Mouse (Mus musculus): ENCODE measurements at regions not wholly inside any gene's neighbourhood (a gene's known extent, or its start where the extent isn't known, plus 50 kb on each side); places are given as distances from the start of the nearest gene placed in this dataset.
A peak's percentile ranks its signal among the peaks of the same experiment; 100 is the strongest.

DNA sequence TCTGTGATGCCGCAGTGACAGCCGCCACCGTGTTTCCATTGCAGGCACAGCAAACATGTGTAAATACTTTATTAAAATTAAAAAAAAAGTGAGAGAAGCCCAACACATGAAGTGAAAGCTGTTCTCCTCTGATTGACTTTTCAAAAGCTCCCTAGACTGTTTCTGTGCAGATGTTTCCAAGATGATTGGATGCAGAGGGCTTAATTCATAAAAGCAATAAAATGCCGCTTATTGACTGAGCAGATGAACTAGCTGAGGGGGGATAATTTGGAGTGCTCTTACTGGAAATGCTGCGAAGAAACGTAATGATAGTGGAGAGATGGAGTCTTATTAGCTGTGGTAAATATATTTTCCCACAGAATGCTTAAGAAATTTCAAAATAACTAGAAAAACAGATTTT is 170.4 kb downstream of the Rnf144a start:
- intact Hi-C loops (cut with DNase I): no loop called here
- no peak overlapping the region for H3K4me3 ChIP-seq
- no peak for TF ChIP-seq CTCF (IDR thresholded peaks at IDR 0.05)
- no peak overlapping the region for H3K27ac ChIP-seq
- DNase-seq: no peak

DNA sequence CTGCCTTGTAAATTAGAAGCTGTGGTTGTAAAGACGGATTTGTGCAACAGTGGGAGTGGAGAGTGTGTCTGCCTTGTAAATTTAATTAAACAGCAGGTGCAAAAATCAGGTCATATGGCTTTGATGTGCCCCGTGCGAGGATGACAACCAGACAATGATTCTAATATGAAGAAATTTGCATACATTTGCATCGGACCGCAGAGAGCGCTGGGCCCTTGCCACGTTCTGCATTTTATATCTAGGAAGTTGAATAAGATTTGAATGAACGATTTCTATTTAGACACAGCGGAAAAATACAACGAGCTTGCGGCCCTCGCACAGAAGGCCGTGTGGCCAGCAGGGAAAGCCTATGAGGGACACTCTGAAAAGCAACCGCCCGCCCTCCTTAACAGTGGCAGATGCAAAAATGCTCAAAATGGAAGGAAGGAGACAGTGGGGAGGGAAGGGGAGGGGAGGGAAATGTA is 187.5 kb downstream of the Rnf144a start:
- intact Hi-C loops (cut with DNase I): loop anchor here (2.0 kb wide), 2 partner anchors 363 to 1135 kb away; no protein-coding TSS in a partner anchor
- Histone ChIP-seq H3K4me3 (no peak overlapping the region), H3K27ac (no peak overlapping the region)
- no peak for DNase-seq
- TF ChIP-seq CTCF (IDR thresholded peaks at IDR 0.05): no peak

DNA sequence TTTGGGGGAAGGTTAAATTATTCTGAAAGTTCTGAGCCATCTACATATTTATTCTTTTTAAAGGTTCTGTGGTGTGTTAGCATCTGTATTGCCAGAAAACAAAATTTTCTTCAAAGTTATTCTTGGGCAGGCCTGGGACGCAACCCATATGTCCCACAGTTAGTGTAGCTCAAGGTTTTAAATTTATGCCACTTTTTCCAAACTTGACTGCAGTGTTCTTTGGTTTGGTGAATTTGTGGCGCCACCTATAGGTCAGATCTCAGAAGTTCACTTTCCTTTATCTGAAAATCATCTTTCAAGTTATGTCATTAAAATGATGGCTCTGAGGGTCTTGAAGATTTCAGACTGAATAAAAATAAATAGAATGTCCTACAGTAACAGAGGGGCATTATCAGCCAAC is 188.7 kb downstream of the Rnf144a start:
- DNase-seq: no peak
- Histone ChIP-seq H3K27ac (no peak overlapping the region), H3K4me3 (no peak overlapping the region)
- peak; percentile 80 for TF ChIP-seq CTCF (IDR thresholded peaks at IDR 0.05)
- intact Hi-C loops (cut with DNase I): loop anchor here (2.0 kb wide), 2 partner anchors 362 to 1134 kb away; no protein-coding TSS in a partner anchor

DNA sequence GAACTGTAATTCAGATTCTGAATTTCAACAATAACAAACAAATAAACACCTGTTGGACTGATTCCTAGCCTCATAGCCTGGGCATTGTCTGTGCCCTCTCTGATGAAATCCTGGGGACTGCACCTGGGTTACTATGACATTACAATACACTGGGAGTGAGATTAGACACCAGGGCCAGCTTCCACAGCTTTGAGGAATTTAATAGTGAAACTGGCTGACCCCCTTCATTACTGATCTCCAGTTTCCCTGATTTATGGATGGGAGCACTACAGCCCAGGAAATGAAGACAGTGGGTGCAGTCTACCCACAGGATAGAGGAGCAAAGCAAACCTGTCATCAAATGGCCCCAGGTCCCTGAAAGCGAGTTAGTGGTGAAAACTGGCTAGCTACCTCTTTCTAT is 202.6 kb downstream of the Rnf144a start:
- intact Hi-C loops (cut with DNase I): no loop called here

DNA sequence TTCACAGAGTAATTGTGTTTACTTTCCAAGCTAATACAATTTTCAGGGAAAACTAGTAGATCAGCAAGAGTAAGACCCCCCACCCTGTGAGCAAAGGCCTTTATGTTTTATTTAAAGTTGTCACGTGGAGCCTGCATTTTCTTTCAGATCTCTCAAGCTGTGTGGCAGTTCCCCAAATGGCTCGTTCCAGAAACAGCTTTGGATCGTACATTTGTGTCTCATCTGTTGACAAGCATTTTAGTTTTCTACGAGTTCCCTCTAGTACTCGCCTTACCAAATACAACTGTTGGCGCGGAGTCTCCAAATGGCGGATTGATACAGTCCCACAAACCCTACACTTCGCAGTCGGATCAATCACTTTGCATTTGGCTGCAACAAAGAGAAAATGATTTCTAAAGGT is 203.6 kb downstream of the Rnf144a start:
- Histone ChIP-seq H3K27ac (no peak overlapping the region), H3K4me3 (no peak overlapping the region)
- DNase-seq: no peak
- no peak for TF ChIP-seq CTCF (IDR thresholded peaks at IDR 0.05)
- intact Hi-C loops (cut with DNase I): no loop called here

More for the DNA sequence above, 202.6 kb downstream of the Rnf144a start:
- H3K4me3 ChIP-seq: no peak overlapping the region
- DNase-seq: no peak
- H3K27ac ChIP-seq: no peak overlapping the region
- TF ChIP-seq CTCF (IDR thresholded peaks at IDR 0.05): no peak

DNA sequence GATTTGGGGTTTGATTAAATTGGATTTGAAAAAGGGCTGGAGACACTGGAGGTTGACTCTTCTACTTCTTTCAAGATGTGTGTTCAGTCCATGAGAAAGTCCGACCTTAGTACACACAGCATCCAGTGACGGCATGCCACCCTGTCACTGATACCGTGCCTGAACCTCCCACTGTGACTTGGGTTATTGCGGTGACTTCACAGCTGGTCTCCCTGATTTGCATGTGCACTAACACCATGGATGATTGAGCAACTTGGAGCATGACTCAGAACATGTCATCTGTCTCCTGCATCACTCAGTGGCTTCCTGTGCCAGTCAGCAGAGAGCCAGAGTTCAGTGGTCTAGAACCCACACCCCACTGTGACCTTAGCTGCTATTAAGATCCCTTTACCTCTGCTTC is 208.3 kb downstream of the Rnf144a start:
- no peak overlapping the region for H3K4me3 ChIP-seq
- no peak for TF ChIP-seq CTCF (IDR thresholded peaks at IDR 0.05)
- no peak overlapping the region for H3K27ac ChIP-seq
- no peak for DNase-seq
- intact Hi-C loops (cut with DNase I): no loop called here

DNA sequence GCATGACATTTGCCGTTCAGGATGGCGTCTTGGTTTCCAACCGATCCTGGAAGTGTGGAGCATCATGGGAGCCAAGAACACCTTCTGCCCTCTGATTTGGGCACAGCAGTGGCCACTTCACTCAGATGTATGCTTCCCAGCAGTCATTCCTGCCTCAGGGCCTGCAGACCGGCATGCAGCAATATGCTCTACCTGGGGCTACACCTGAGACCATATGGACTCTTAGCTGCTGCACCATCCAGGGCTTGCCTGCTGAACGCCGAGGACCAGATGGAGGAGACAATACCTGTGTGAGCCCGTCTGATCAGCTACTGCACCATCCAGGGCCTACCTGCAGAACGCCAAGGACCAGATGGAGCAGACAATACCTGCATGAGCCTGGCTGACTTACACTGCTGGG is 209.0 kb downstream of the Rnf144a start:
- TF ChIP-seq CTCF (IDR thresholded peaks at IDR 0.05): no peak
- intact Hi-C loops (cut with DNase I): no loop called here
- H3K4me3 ChIP-seq: no peak overlapping the region
- no peak for DNase-seq
- H3K27ac ChIP-seq: no peak overlapping the region

DNA sequence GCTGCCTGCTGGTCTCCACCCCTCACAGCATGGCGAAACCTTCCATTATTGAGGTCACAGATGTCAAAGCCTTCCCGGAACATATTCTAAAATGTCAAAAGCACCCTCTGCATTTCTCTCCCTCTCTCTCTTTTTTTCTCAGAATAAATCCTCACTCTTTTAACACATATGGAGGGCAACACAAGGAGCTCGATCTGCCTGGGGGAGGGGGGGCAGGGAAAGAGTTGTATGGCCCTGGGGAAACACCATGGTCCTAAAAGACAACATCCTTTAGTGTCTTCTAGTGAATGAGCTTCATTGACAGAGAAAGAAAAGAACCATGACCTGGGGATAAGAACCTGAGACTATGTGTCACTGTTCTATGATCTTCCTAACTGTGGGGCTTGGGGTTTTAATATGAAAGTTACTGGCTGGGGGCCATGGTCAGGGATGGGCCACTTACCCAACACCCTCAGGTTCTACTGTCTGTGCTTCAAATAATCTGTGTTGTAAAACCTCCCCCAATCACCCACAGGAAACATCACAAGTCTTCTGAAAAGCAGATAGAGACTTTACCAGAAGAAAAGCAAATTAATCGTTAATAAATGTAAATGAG is 223.0 kb downstream of the Rnf144a start:
- no peak for DNase-seq
- intact Hi-C loops (cut with DNase I): no loop called here

DNA sequence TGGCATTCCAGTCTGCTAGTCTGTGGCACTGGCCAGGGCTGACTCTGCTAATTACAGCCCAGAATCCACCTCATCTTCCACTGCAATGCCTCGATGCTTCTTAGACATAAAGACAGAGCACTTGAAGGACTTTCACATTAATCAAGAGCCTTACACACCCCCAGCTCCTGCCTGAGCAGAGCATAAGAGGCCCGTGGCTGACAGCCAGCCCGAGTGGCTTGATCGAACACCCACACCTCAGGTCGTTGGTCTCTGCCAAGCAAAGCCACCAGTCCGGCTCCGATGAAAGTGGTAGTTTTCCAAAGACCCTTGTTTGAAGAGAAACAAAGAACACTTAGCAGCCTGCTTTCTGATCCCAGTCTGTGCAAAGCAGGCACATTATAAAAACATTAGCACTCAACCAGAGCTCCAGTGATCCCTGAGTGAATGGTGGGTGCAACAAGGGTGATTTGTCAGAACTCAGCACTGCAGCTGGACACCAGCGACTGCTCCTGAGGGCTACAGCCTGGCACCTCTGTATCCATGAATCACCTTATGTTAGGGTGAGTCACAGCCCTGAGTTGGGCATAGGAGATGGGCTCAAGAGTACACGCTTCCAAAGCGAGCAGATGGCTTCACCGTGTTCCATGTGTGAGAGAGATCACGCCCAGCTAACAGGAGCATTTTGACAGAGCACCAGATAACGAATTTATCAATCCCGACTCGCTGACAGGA is 223.6 kb downstream of the Rnf144a start:
- H3K27ac ChIP-seq: no peak overlapping the region
- intact Hi-C loops (cut with DNase I): no loop called here
- no peak overlapping the region for H3K4me3 ChIP-seq
- TF ChIP-seq CTCF (IDR thresholded peaks at IDR 0.05): no peak
- DNase-seq: no peak

More for the DNA sequence above, 223.0 kb downstream of the Rnf144a start:
- Histone ChIP-seq H3K4me3 (no peak overlapping the region), H3K27ac (no peak overlapping the region)
- TF ChIP-seq CTCF (IDR thresholded peaks at IDR 0.05): no peak

DNA sequence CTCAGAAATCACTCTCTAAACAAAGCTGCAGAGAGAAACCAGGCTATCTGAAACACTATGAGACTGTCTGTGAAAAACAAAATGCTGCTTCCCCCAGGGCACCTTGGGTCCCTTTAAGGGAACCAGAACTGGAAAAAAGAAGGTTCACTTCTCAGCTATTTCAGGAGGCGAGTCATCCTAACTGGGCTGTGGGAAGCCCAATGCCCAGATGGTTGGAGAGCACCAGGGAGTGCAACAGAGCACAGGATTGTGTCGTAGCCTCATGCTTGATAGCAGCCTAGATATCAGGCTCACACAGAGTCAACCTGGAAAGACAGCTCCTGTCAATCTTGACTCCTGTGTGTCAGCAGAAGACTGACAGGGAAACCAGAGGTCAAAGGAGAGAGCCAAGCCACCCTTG is 226.1 kb downstream of the Rnf144a start:
- Histone ChIP-seq H3K27ac (no peak overlapping the region), H3K4me3 (no peak overlapping the region)
- TF ChIP-seq CTCF (IDR thresholded peaks at IDR 0.05): no peak
- DNase-seq: no peak
- intact Hi-C loops (cut with DNase I): no loop called here

DNA sequence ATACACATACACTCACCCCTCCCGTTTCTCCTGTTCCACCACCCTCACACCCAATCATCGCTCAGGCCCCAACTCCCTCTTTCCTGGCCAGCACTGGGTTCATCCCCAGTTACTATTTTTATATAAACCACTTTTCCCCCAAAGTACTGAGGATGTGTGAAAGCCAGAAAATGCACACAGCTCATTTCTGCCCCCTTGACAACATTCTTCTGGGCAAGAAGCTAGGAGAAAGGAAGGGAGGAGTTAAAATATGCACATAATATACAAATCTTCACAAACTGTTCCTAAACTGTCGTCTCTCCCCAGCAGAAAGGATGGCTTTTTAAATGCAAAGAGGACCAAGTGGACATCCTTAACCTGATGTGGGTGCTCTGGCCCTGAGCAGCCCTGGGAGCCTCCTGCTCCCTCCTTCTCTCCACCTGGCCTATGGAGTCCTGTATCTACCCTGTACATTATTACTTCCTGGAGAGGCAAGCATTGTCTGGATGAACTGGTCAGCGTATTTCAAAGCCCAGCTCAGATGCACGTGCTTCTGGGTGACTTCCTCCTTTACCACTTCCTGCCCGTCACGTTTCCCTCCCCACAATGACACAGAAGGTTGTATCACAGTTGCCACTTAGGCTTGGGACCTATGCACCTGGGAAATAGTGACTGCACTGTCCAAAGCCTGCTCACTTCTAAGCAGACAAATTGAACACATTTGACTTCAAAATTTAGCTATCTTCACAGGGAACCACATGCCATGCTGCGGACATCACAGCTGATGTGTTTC is 227.8 kb downstream of the Rnf144a start:
- Histone ChIP-seq H3K27ac (no peak overlapping the region), H3K4me3 (no peak overlapping the region)
- no peak for DNase-seq
- intact Hi-C loops (cut with DNase I): no loop called here
- TF ChIP-seq CTCF (IDR thresholded peaks at IDR 0.05): no peak

DNA sequence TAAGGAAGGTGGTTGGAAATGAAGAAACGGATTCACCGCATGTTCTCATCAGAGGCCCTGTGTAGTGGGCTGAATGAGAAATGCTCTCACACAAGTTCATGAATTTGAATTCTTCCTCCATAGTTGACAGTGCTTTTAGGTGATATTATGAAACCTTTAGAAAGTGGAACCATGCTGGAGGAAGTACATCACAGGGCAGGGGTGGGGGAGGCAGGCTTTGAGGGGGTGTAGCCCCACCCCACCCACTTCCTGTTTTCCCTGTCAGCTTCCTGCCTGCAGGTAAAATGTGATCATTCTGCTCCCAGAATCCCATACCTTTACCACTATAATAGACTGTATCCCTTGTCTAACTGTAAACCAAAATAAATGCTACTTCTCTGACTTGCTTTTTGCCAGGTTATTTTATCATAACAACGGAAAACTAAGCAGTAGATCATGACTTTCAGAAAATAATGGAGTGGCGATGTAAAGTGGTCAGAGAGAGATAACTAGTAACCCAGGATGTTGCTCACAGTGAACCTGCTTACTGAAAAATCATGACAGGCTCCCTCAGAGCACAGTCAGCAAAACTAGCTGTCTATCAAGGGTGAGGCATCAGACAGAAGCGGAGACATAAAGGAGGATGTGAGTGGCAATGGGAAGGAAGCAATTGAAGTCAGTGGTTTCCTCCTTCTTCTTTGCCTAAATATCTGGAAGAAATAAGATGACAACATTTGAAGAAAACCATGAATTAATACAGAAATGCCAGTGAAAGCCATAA is 230.2 kb downstream of the Rnf144a start:
- intact Hi-C loops (cut with DNase I): no loop called here
- no peak for TF ChIP-seq CTCF (IDR thresholded peaks at IDR 0.05)
- DNase-seq: no peak
- H3K27ac ChIP-seq: no peak overlapping the region
- H3K4me3 ChIP-seq: no peak overlapping the region

Data from gastrocnemius, adult 2 months (tissue).